Mouse (Mus musculus) lung, postnatal 0 days (tissue): ENCODE measurements at regions not wholly inside any gene's neighbourhood (a gene's known extent, or its start where the extent isn't known, plus 50 kb on each side); places are given as distances from the start of the nearest gene placed in this dataset.

ENCODE experiments used
- ATAC-seq: fragments of 200-750 bp; cut with Nextera tagmentation; 2 replicates; pipeline ENCODE4 v1.8.0; 2017; ENCODE audit warnings: moderate library complexity
- DNase-seq: peaks from one replicate; pipeline ENCODE4 v3.0.0-alpha.2; 2016; ENCODE audit warnings: low spot score
- H3K27ac ChIP-seq: fragments of 300-500 bp; sonication (generic); 2 replicates; pipeline ENCODE4 v1.5.1; 2014; ENCODE audit warnings: antibody characterized with exemption, mild to moderate bottlenecking, low read length, mixed read lengths
- H3K27me3 ChIP-seq: fragments of 300-500 bp; sonication (generic); replicated peaks from 2 replicates; pipeline ENCODE4 v1.6.1; 2014; ENCODE audit warnings: low read length, mixed read lengths; ENCODE audit not compliant: insufficient read depth
- H3K36me3 ChIP-seq: fragments of 300-500 bp; sonication (generic); 2 replicates; pipeline ENCODE4 v1.6.1; 2014; ENCODE audit warnings: low read length, mixed read lengths; ENCODE audit not compliant: insufficient read depth
- H3K4me1 ChIP-seq: fragments of 300-500 bp; sonication (generic); 2 replicates; pipeline ENCODE4 v1.6.1; 2014; ENCODE audit warnings: antibody characterized with exemption, low read depth, low read length, mixed read lengths; ENCODE audit not compliant: insufficient read depth
- H3K4me2 ChIP-seq: fragments of 300-500 bp; sonication (generic); replicated peaks from 2 replicates; pipeline ENCODE4 v1.6.1; 2014; ENCODE audit warnings: low read depth, mild to moderate bottlenecking, low read length, moderate library complexity, mixed read lengths
- H3K4me3 ChIP-seq: fragments of 300-500 bp; sonication (generic); 2 replicates; pipeline ENCODE4 v1.5.1; 2014; ENCODE audit warnings: low read depth, low read length
- H3K9ac ChIP-seq: fragments of 300-500 bp; sonication (generic); replicated peaks from 2 replicates; pipeline ENCODE4 v1.6.1; 2014; ENCODE audit warnings: low read depth, mild to moderate bottlenecking
- H3K9me3 ChIP-seq: fragments of 300-500 bp; sonication (generic); 2 replicates; pipeline ENCODE4 v1.6.1; 2016; ENCODE audit warnings: low read length, mixed read lengths
- CTCF ChIP-seq: IDR thresholded peaks from 2 replicates; pipeline ENCODE4 v1.5.1; 2016; ENCODE audit warnings: antibody characterized with exemption, mild to moderate bottlenecking
- EP300 ChIP-seq: IDR thresholded peaks from 2 replicates; pipeline ENCODE4 v1.6.1; 2016; ENCODE audit warnings: antibody characterized with exemption, mild to moderate bottlenecking, control low read depth
- WGBS: fragments of 180-500 bp; shearing (Covaris S2); extraction: QIAGEN DNeasy Blood & Tissue Kit; methylation state at CpG from one replicate; pipeline ENCODE4 v1.1.7; 2014; 5-methylcytosine and 5-hydroxymethylcytosine counted together

DNA sequence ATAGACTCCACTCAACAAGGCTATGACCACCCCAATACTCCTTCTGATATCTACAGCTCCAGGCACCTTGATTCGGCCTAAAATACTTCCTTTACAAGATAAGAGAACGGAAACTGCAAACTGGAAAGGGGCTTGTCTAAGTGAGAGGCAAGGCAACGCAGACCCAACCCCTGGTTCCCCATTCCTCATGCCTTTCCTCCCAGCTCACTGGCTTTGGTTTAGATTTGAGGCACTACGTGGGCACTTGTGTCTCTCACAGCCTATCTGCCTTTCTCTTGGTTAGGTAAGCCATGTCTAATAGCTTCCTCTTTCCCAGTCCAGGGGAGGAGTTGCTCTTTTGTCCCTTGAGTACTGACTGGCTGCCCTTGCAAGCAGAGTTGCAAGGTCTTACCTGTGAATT, 78.5 kb upstream of the Rybp start:
- TF ChIP-seq EP300: no peak
- TF ChIP-seq CTCF: no peak
- no peak overlapping the region for H3K9ac ChIP-seq
- no peaks in the 10 kb centered on the region for H3K27me3 ChIP-seq
- no peak overlapping the region for H3K4me2 ChIP-seq
- H3K4me1 ChIP-seq: no peaks in the 10 kb centered on the region
- H3K4me3 ChIP-seq: no peak overlapping the region
- WGBS: 53% methylated on average over 4 of the region's 4 CpGs
- no peak overlapping the region for H3K27ac ChIP-seq
- H3K9me3 ChIP-seq: no peaks in the 10 kb centered on the region
- DNase-seq: no peak
- no peaks in the 10 kb centered on the region for H3K36me3 ChIP-seq
- no peak for ATAC-seq

- Histone ChIP-seq H3K36me3 (no peaks in the 10 kb centered on the region), H3K27me3 (no peaks in the 10 kb centered on the region), H3K27ac (no peak overlapping the region), H3K4me2 (no peak overlapping the region), H3K4me3 (no peak overlapping the region), H3K9me3 (no peaks in the 10 kb centered on the region), H3K4me1 (no peaks in the 10 kb centered on the region), H3K9ac (no peak overlapping the region)
- ATAC-seq (no peak), DNase-seq (no peak)
- TF ChIP-seq CTCF (no peak), EP300 (no peak)
- 86% methylated on average over 5 of the region's 5 CpGs for WGBS
These were observed 76.4 kb upstream of the Rybp start for GRCm38 (mm10) chr6:100363683-100364082.

GRCm38 (mm10) chr6:100356617-100357399, 69.5 kb upstream of the Rybp start:
- no peak for ATAC-seq
- 73% methylated on average over 11 of the region's 11 CpGs for WGBS

DNA sequence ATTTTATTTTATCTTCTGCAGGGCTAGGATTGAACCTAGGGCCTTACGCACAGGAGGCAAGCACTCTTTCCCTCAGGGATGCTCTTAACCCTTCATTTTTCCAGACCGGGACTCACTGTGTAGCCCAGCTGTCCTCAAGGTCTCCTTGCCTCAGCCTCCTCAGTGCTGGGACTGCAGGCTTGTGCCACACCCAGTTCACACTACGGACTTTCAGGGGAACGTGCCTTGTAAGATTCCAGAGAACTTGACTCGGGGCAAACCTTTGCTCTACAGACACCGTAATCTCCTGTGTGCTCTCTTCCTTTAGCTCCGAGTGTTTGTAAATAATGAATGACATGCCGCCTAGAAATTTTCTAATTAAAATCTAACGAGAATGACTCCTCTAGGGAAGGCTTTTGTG, 68.6 kb upstream of the Rybp start:
- Histone ChIP-seq H3K4me3 (no peak overlapping the region), H3K4me2 (no peak overlapping the region), H3K9me3 (no peaks in the 10 kb centered on the region), H3K9ac (no peak overlapping the region), H3K36me3 (no peaks in the 10 kb centered on the region), H3K27me3 (no peaks in the 10 kb centered on the region), H3K4me1 (no peaks in the 10 kb centered on the region), H3K27ac (no peak overlapping the region)
- no peak for DNase-seq
- no peak for ATAC-seq
- no peak for TF ChIP-seq CTCF
- TF ChIP-seq EP300: no peak
- 54% methylated on average over 9 of the region's 9 CpGs for WGBS

More at GRCm38 (mm10) chr6:100356617-100357399, 69.5 kb upstream of the Rybp start:
- Histone ChIP-seq H3K4me1 (no peaks in the 10 kb centered on the region), H3K4me3 (no peak overlapping the region), H3K9ac (no peak overlapping the region), H3K36me3 (no peaks in the 10 kb centered on the region), H3K27me3 (no peaks in the 10 kb centered on the region), H3K4me2 (no peak overlapping the region), H3K27ac (no peak overlapping the region), H3K9me3 (no peaks in the 10 kb centered on the region)
- no peak for TF ChIP-seq EP300
- TF ChIP-seq CTCF: no peak
- no peak for DNase-seq

- TF ChIP-seq EP300 (no peak), CTCF (no peak)
- no peaks in the 10 kb centered on the region for H3K4me1 ChIP-seq
- H3K4me3 ChIP-seq: no peak overlapping the region
- DNase-seq (no peak), ATAC-seq (no peak)
- H3K36me3 ChIP-seq: no peaks in the 10 kb centered on the region
- H3K9ac ChIP-seq: no peak overlapping the region
- H3K27me3 ChIP-seq: no peaks in the 10 kb centered on the region
- H3K27ac ChIP-seq: no peak overlapping the region
- H3K9me3 ChIP-seq: no peaks in the 10 kb centered on the region
- WGBS: 80% methylated on average over 7 of the region's 7 CpGs
- H3K4me2 ChIP-seq: no peak overlapping the region
These were observed 60.2 kb upstream of the Rybp start for GRCm38 (mm10) chr6:100347481-100347880.

GRCm38 (mm10) chr6:100345073-100345472, 57.8 kb upstream of the Rybp start:
- no peaks in the 10 kb centered on the region for H3K9me3 ChIP-seq
- no peak overlapping the region for H3K9ac ChIP-seq
- no peaks in the 10 kb centered on the region for H3K4me1 ChIP-seq
- DNase-seq (no peak), ATAC-seq (no peak)
- TF ChIP-seq EP300 (no peak), CTCF (no peak)
- no peak overlapping the region for H3K4me2 ChIP-seq
- no peak overlapping the region for H3K27ac ChIP-seq
- H3K36me3 ChIP-seq: no peaks in the 10 kb centered on the region
- no peak overlapping the region for H3K4me3 ChIP-seq
- no peaks in the 10 kb centered on the region for H3K27me3 ChIP-seq
- 70% methylated on average over 3 of the region's 3 CpGs for WGBS
